Mouse (Mus musculus) small intestine, adult 2 months (tissue): Measurements from ENCODE around the gene Fyn.

ENCODE experiments used
- CTCF ChIP-seq: fragments of 200-500 bp; IDR thresholded peaks from 2 replicates; pipeline ENCODE4 v1.5.1; 2012; ENCODE audit warnings: low read depth, mild to moderate bottlenecking, control low read depth, inconsistent platforms, low read length, moderate library complexity, mixed read lengths; ENCODE audit not compliant: insufficient replicate concordance, insufficient read length; ENCODE audit errors: extremely low read depth
- POLR2A ChIP-seq: fragments of 200-500 bp; IDR thresholded peaks from 2 replicates; pipeline ENCODE4 v1.6.1; 2012; ENCODE audit warnings: low read depth, mild to moderate bottlenecking, control low read depth, inconsistent platforms, low read length, moderate library complexity

DNA sequence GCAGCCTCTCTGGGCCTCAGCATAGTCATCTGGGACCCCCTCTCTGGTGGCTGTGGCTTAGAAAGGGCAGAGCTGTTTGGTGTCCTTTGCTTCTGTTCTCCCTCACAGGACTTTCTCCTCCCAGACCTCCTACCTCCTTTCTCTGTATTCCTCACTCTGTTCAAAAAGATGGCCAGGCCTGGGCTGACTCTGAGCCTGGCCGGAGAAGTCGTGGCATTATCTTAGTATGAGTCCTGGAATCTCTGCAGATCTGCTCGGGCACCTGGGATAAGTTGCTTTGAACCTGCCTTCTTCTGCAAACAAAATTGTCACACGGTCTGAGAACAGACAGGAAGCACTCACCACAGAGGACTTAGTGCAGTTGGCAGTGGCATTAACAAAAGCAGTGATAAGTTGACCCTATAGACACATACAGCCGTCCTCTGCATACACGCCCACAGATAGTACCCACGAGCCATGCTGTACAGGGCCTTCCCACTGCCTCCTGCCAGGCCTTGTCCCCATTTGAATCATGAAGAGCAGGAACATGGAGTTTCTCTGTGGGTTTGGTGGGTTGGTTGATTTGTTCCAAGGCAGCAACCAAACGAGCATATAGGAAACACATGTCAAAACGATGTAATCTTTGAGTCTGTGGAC, 171.5 kb downstream of the Fyn start:
- TF ChIP-seq CTCF (no peak), POLR2A (no peak)
